Mouse (Mus musculus): Measurements from ENCODE around the gene Hnrnpl. TPM values are rescaled to one million over a fixed set of nuclear protein-coding genes. Genes with fewer than 3 reads are reported as not detected.

Hnrnpl gene
- total and polyA plus RNA-seq, 3 experiments: 296 to 645 (median 371) TPM

DNA sequence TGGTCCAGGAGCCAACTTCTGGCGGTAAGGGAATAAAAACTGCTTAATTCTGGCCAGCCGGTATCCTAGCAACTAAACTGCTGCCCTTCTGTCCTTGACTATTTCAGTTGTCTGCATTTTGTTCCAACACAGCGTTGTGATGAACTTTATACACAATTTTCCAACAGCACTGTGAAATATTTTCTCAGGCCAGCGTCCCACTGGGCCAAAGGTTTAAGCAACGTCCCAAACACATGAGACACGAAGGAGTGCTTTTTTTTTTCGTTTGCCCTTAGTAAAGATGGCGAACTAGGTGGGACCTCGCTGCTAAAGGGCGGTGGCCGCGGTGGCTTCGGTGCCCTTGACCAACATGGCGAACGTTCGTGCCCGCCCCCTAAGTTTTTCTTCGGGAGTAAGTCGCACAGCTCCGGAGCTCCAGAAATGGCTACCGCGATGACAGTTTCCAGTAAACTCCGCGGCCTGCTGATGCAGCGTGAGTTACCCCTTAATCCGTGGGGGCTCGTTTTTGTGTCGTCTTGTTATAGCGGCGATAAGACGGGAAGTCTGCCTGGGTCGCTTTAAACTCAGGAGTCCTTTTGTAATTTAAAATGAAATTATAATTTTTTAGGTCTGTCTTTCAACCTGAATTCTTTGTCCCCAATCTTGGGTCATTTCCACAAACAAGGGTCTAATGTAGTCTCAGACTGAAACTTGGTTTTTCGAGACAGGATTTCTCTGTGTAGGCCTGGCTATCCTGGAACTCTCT lies 16.8 kb downstream of the Hnrnpl start, which contains the start of gene Ech1 (continued):
- TF ChIP-seq ZC3H11A (IDR thresholded peaks at IDR 0.05; ENCODE audit: low read depth, low read length) (no peak), NELFE (IDR thresholded peaks at IDR 0.05; ENCODE audit: low read depth, low read length) (no peak; the same call in none of the 2 replicates), NRF1 (IDR thresholded peaks at IDR 0.05; ENCODE audit: low read depth, low read length) (peak; percentile 88), BHLHE40 (IDR thresholded peaks at IDR 0.05; ENCODE audit: low read depth, low read length) (no peak), MYC (IDR thresholded peaks at IDR 0.05; ENCODE audit: low read depth, low read length) (peak; percentile 69), E2F4 (IDR thresholded peaks at IDR 0.05; ENCODE audit: insufficient replicate concordance, low read depth, low read length) (no peak; the same call in 1 of the 2 replicates), ELF1 (IDR thresholded peaks at IDR 0.05; ENCODE audit: low read depth, low read length) (peak; percentile 36), POLR2A (IDR thresholded peaks at IDR 0.05; ENCODE audit: low read depth, low read length) (peak; percentile 75), SMC3 (IDR thresholded peaks at IDR 0.05; ENCODE audit: low read depth, low read length) (no peak), GABPA (IDR thresholded peaks at IDR 0.05; ENCODE audit: insufficient replicate concordance, low read depth, low read length) (no peak; the same call in 1 of the 2 replicates)

DNA sequence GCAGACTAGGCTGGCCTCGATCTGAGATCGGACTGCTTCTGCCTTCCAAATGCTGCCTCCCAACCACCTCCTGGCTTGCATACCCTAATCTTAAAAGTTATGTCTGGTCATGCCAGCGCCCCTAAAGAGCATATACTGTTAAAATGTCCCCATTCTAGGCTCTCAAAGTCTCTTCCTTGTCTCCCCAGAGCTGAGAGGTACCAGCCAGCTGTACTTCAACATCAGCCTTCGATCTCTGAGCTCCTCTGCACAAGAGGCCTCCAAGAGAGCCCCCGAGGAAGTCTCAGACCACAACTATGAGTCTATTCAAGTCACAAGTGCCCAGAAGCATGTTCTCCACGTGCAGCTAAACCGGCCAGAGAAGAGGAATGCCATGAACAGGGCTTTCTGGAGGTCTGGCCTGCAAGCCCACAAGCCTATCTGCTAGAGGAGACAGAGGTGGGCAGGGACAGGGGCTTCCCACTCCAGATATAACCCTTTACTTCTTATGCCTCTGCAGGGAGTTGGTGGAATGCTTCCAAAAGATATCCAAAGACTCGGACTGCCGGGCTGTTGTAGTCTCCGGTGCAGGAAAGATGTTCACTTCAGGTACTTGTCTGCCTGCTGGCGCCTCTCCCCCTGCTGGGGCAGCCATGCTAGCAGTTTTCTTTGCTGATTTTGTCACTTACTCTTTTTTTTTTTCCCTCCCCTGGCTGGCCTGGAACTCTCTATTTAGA lies 17.5 kb downstream of the Hnrnpl start:
- Histone ChIP-seq H3K4me3 (replicated peaks in 1 of 3; ENCODE audit: low read depth in 2 of 3, low read length in 2 of 3, poor library complexity in 1 of 3) (peak overlapping the region; percentile 56 to 58 (median 57)), H3K79me2 (replicated peaks; ENCODE audit: control insufficient read depth, extremely low read depth, insufficient read depth, poor library complexity, severe bottlenecking) (0 out of 2 replicates have a peak, but pooled peaks cover 2% of the 10 kb centered on the region), H3K4me1 (ENCODE audit: control insufficient read depth in 1 of 2, insufficient read depth in 2 of 2) (peaks cover 15 to 49% of the 10 kb centered on the region in 2 experiments), H3K9me3 (replicated peaks; ENCODE audit: low read length) (peaks cover 7% of the 10 kb centered on the region), H3K9ac (ENCODE audit: insufficient read depth, low read depth) (peak overlapping the region; percentile 78), H3K27me3 (replicated peaks) (no peaks in the 10 kb centered on the region), H3K36me3 (replicated peaks in 1 of 2; ENCODE audit: control insufficient read depth in 1 of 2, insufficient read depth in 1 of 2, low read length in 1 of 2) (peaks cover 33 to 45% of the 10 kb centered on the region in 2 experiments), H3K27ac (ENCODE audit: insufficient read depth, low read depth) (peak overlapping the region; percentile 26), H3K4me2 (ENCODE audit: insufficient read depth, low read depth, poor library complexity, severe bottlenecking) (peak overlapping the region; percentile 58)
- TF ChIP-seq BHLHE40 (IDR thresholded peaks at IDR 0.05; ENCODE audit: low read depth, low read length): peak; percentile 67
- peak; percentile 36 for TF ChIP-seq POLR2A (IDR thresholded peaks at IDR 0.05; ENCODE audit: low read depth, low read length)
- 0 out of 2 replicates have a peak, but pooled peaks have one; percentile 22 for TF ChIP-seq NELFE (IDR thresholded peaks at IDR 0.05; ENCODE audit: low read depth, low read length)
- TF ChIP-seq MAZ (IDR thresholded peaks at IDR 0.05; ENCODE audit: low read depth, low read length): no peak
- TF ChIP-seq MXI1 (IDR thresholded peaks at IDR 0.05; ENCODE audit: low read depth, low read length): peak; percentile 32; the same call in 1 of the 2 replicates
- TF ChIP-seq MAX (IDR thresholded peaks at IDR 0.05; ENCODE audit: low read length): peak; percentile 43; the same call in 1 of the 2 replicates
- TF ChIP-seq RCOR1 (conservative IDR thresholded peaks at IDR 0.05; ENCODE audit: low read depth, low read length): no peak
- no peak for TF ChIP-seq MAFK (IDR thresholded peaks at IDR 0.05; ENCODE audit: insufficient replicate concordance, low read length)
- no peak for TF ChIP-seq EP300 (IDR thresholded peaks at IDR 0.05; ENCODE audit: low read length)
- TF ChIP-seq ZMIZ1 (IDR thresholded peaks at IDR 0.05; ENCODE audit: low read depth, low read length): 0 out of 2 replicates have a peak, but pooled peaks have one; percentile 32
- TF ChIP-seq SIN3A (IDR thresholded peaks at IDR 0.05; ENCODE audit: low read length): peak; percentile 41; the same call in 1 of the 2 replicates
- TF ChIP-seq ELF1 (IDR thresholded peaks at IDR 0.05; ENCODE audit: low read depth, low read length): 0 out of 2 replicates have a peak, but pooled peaks have one; percentile 9
- TF ChIP-seq CTCF (conservative IDR thresholded peaks at IDR 0.05 in 1 of 2, IDR thresholded peaks at IDR 0.05 in 1 of 2; ENCODE audit: low read depth in 2 of 2, low read length in 2 of 2): peak in 1 of 2 experiments; percentile 54; a peak in 2 of 4 replicates
- TF ChIP-seq SMC3 (IDR thresholded peaks at IDR 0.05; ENCODE audit: low read depth, low read length): peak; percentile 46
- peak; percentile 89 for TF ChIP-seq ZNF384 (IDR thresholded peaks at IDR 0.05; ENCODE audit: low read depth, low read length)
- TF ChIP-seq UBTF (IDR thresholded peaks at IDR 0.05; ENCODE audit: low read depth, low read length): 0 out of 2 replicates have a peak, but pooled peaks have one; percentile 36
- TF ChIP-seq NRF1 (IDR thresholded peaks at IDR 0.05; ENCODE audit: low read depth, low read length): peak; percentile 43
- DNase-seq (ENCODE audit: extremely low read depth): no peak
- in situ Hi-C loops (cut with MboI; ENCODE audit: low pct_ligation_motif_present, low pct_unique_long_range_greater_than_20kb, low sequenced_read_pairs): loop anchor here (5.0 kb wide), 1 partner anchor 41 kb away; no protein-coding TSS in a partner anchor
- dilution Hi-C loops (cut with MboI; ENCODE audit: extremely low pct_ligation_motif_present, extremely low pct_unique_long_range_greater_than_20kb, low sequenced_read_pairs): no loop called here

Data from CH12.LX (cell line).